Mouse (Mus musculus) hindbrain, embryonic 15.5 days (tissue): ENCODE measurements at regions not wholly inside any gene's neighbourhood (a gene's known extent, or its start where the extent isn't known, plus 50 kb on each side); places are given as distances from the start of the nearest gene placed in this dataset.

Experiments used
- ATAC-seq: fragments of 200-750 bp; cut with Nextera tagmentation; 2 replicates; pipeline ENCODE4 v1.8.0; 2017; ENCODE audit warnings: low read depth, moderate number of reproducible peaks, moderate TSS enrichment; ENCODE audit not compliant: low FRiP score
- H3K27ac ChIP-seq: fragments of 300-500 bp; sonication (generic); replicated peaks from 2 replicates; pipeline ENCODE4 v1.5.1; 2015; ENCODE audit warnings: mild to moderate bottlenecking, inconsistent platforms
- H3K27me3 ChIP-seq: fragments of 300-500 bp; sonication (generic); 2 replicates; pipeline ENCODE4 v1.6.1; 2015; ENCODE audit warnings: control low read depth, inconsistent platforms
- H3K36me3 ChIP-seq: fragments of 300-500 bp; sonication (generic); 2 replicates; pipeline ENCODE4 v1.6.1; 2015; ENCODE audit warnings: control low read depth, inconsistent platforms
- H3K4me1 ChIP-seq: fragments of 300-500 bp; sonication (generic); replicated peaks from 2 replicates; pipeline ENCODE4 v1.6.1; 2015; ENCODE audit warnings: control low read depth, inconsistent platforms
- H3K4me2 ChIP-seq: fragments of 300-500 bp; sonication (generic); 2 replicates; pipeline ENCODE4 v1.6.1; 2015; ENCODE audit warnings: moderate library complexity, mild to moderate bottlenecking, inconsistent platforms
- H3K4me3 ChIP-seq: fragments of 300-500 bp; sonication (generic); 2 replicates; pipeline ENCODE4 v1.5.1; 2015; ENCODE audit warnings: mild to moderate bottlenecking, inconsistent platforms
- H3K9ac ChIP-seq: fragments of 300-500 bp; sonication (generic); 2 replicates; pipeline ENCODE4 v1.6.1; 2015; ENCODE audit warnings: inconsistent platforms
- H3K9me3 ChIP-seq: fragments of 300-500 bp; sonication (generic); 2 replicates; pipeline ENCODE4 v1.6.1; 2016; ENCODE audit warnings: control low read depth, inconsistent platforms
- WGBS: fragments of 180-500 bp; shearing (Covaris S2); methylation state at CpG from one replicate; pipeline ENCODE4 v1.1.7; 2015; 5-methylcytosine and 5-hydroxymethylcytosine counted together

DNA sequence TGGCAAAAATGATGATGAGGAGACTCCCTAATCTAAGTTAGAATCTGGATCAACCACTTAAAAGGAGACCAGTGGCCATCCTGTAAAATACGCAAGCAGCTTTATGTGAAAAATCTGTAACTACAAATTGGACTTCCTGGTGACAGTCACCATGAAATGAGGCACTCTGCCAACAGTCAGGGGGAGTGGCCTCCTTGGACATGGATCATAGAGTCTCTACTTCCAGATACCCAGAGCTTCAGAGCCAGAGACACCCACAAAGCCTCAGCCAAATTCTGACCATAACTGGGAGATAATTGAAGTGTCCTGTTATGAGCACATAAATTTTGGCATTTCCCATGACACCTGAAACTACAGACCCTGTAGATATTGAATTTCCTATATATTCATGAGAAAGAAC, 1359.3 kb upstream of the A1bg start:
- Histone ChIP-seq H3K27ac (no peak overlapping the region), H3K36me3 (no peaks in the 10 kb centered on the region), H3K9me3 (no peaks in the 10 kb centered on the region), H3K4me1 (peaks cover 13% of the 10 kb centered on the region; the same call in 1 of the 2 replicates), H3K4me3 (no peak overlapping the region), H3K27me3 (no peaks in the 10 kb centered on the region), H3K4me2 (no peak overlapping the region), H3K9ac (no peak overlapping the region)
- 73% methylated on average over 1 of the region's 1 CpGs for WGBS
- ATAC-seq = no peak

DNA sequence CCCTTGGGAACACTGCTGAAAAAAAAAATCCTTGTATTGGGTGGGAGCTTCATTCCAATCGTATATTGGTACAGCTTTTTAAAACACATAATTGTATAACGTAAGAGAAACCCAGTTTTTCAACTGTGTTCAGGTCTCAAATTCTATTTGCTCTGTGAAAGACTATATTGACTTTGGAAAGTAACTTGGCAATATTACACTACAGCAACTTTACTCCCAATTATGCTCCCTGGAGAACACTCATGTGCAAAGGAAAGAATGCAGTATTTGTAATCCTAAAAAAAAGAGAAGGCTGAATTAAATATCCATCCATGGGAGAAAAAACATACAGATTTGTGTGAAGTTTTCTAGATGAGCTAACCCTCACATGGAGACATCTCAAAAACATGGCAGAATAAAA, 1356.7 kb upstream of the A1bg start:
- Histone ChIP-seq H3K4me3 (no peak overlapping the region), H3K27ac (no peak overlapping the region)
- WGBS = 80% methylated on average over 2 of the region's 2 CpGs

DNA sequence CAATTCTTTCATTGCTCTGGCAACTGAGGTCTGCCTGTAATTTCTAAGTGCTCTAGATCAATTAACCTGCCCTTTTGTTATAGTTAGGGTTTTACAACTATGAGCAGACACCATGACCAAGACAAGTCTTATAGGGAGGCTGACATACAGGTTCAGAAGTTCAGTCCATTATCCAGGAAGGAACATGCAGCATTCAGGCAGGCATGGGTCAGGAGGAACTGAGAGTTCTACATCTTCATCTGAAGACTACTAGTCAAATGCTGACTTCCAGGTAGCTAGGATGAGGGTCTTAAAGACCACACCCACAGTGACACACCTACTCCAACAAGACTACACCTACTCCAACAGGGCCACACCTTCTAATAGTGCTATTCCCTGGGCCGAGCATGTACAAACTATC, 1352.0 kb upstream of the A1bg start:
- no peaks in the 10 kb centered on the region for H3K9me3 ChIP-seq
- H3K4me2 ChIP-seq = no peak overlapping the region
- no peak overlapping the region for H3K4me3 ChIP-seq
- no peaks in the 10 kb centered on the region for H3K4me1 ChIP-seq
- no peaks in the 10 kb centered on the region for H3K36me3 ChIP-seq
- ATAC-seq = no peak
- no peak overlapping the region for H3K9ac ChIP-seq
- WGBS = 95% methylated on average over 1 of the region's 1 CpGs
- H3K27ac ChIP-seq = no peak overlapping the region
- no peaks in the 10 kb centered on the region for H3K27me3 ChIP-seq

More for the DNA sequence above, 1356.7 kb upstream of the A1bg start:
- H3K9me3 ChIP-seq = no peaks in the 10 kb centered on the region
- no peaks in the 10 kb centered on the region for H3K36me3 ChIP-seq
- H3K9ac ChIP-seq = no peak overlapping the region
- ATAC-seq = no peak
- no peak overlapping the region for H3K4me2 ChIP-seq
- peaks cover 8% of the 10 kb centered on the region; the same call in 1 of the 2 replicates for H3K4me1 ChIP-seq
- no peaks in the 10 kb centered on the region for H3K27me3 ChIP-seq

DNA sequence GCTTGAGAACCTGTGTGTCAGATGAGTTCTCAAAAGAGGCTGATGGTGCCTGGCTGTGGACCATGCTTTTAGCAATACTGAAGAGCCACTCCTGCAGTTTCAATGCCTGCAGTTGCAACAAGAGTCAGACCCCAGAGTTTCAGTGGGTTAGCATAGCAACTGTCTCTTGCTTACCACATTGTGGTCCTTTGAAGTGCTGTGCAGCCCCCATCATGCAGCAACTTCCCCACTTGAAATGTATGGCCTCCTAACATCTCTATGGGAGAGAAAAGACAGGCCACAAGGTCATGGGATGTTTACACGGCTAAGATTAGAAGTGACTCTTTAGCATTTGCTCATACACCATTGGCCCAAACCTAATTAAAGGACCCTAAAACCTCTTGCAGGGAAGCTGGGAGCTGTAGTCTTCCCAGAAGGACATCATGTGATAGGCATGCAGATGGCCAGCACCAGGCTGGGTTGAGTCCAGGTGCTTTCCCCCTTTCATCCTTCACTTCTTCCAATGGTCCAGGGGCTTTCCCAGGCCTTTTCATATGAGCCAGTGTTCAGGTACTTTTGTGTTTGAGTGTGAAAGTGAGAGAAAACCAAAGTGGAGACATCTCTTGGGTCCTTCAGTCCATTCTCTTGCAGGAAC, 1351.2 kb upstream of the A1bg start:
- no peak overlapping the region for H3K4me3 ChIP-seq
- ATAC-seq = no peak
- H3K36me3 ChIP-seq = no peaks in the 10 kb centered on the region
- H3K4me1 ChIP-seq = no peaks in the 10 kb centered on the region
- H3K27me3 ChIP-seq = no peaks in the 10 kb centered on the region
- no peaks in the 10 kb centered on the region for H3K9me3 ChIP-seq
- H3K4me2 ChIP-seq = no peak overlapping the region
- 94% methylated on average over 1 of the region's 1 CpGs for WGBS
- no peak overlapping the region for H3K9ac ChIP-seq
- no peak overlapping the region for H3K27ac ChIP-seq

DNA sequence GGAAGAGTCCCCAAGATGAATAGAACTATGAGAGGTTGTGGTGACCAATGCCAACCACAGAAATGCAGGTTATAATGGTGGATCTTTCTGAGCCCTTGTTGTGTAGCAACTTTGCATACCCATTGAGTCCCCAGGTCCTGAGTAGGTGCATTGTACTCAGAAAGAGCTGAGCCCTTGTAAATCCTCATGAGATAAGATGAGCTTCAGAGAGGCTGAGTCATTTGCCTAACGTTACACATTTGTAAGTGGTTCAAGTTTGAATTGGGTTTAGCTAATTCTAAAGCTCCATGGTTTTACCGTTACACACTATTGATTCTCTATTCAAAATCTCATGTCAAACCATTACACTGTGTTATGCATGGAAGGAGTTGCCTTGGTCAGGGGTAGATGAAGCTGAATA, 1349.9 kb upstream of the A1bg start:
- H3K27me3 ChIP-seq = no peaks in the 10 kb centered on the region
- no peak for ATAC-seq
- H3K9me3 ChIP-seq = no peaks in the 10 kb centered on the region
- no peaks in the 10 kb centered on the region for H3K4me1 ChIP-seq
- WGBS = 89% methylated on average over 2 of the region's 2 CpGs
- no peak overlapping the region for H3K4me3 ChIP-seq
- no peak overlapping the region for H3K27ac ChIP-seq
- H3K36me3 ChIP-seq = no peaks in the 10 kb centered on the region
- H3K4me2 ChIP-seq = no peak overlapping the region
- H3K9ac ChIP-seq = no peak overlapping the region

DNA sequence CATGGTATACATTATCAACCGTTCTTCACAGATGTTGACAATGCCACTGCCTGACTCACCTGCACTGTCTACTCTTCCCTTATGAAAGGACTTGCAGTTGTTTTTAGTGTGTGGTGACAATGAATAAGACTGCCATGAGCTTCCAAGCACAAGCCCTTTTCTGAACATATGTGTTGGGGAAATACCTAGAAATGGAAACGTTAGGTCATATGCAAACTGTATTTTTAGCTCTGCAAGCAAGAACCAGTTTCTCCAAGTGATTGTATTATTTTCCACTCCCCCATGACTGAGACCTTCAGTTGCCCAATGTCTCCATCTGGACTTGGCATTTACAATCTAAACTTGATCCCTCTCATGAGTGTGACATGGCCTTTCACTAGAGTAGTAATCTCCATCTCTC, 1348.6 kb upstream of the A1bg start:
- Histone ChIP-seq H3K4me3 (no peak overlapping the region), H3K9me3 (no peaks in the 10 kb centered on the region), H3K27me3 (no peaks in the 10 kb centered on the region), H3K36me3 (no peaks in the 10 kb centered on the region), H3K4me1 (no peaks in the 10 kb centered on the region), H3K4me2 (no peak overlapping the region), H3K27ac (no peak overlapping the region), H3K9ac (no peak overlapping the region)
- ATAC-seq = no peak
- 95% methylated on average over 2 of the region's 2 CpGs for WGBS

DNA sequence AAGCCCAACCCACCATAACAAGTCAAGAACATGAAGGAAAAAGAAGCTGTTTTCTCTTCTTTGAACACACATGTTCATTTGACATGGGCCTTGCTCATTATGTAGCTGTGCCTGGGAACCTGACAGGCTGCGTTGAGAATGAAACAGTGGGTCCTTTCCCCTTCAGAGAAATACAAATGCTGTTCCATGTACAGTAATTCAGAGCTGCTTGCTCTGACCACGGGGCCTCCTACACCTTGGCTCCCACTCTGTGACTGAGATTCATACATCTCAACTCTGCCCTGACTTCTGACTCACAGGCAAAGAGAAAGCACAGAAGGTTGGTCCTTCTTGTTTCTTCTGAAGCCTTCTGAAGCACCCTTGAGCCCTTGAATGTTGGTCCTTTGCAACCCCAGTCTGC, 1345.4 kb upstream of the A1bg start:
- no peak overlapping the region for H3K4me3 ChIP-seq
- H3K36me3 ChIP-seq = no peaks in the 10 kb centered on the region
- H3K9ac ChIP-seq = no peak overlapping the region
- WGBS = 87% methylated on average over 2 of the region's 2 CpGs
- no peak for ATAC-seq
- H3K27ac ChIP-seq = no peak overlapping the region
- H3K9me3 ChIP-seq = no peaks in the 10 kb centered on the region
- H3K27me3 ChIP-seq = no peaks in the 10 kb centered on the region
- H3K4me1 ChIP-seq = no peaks in the 10 kb centered on the region
- no peak overlapping the region for H3K4me2 ChIP-seq

DNA sequence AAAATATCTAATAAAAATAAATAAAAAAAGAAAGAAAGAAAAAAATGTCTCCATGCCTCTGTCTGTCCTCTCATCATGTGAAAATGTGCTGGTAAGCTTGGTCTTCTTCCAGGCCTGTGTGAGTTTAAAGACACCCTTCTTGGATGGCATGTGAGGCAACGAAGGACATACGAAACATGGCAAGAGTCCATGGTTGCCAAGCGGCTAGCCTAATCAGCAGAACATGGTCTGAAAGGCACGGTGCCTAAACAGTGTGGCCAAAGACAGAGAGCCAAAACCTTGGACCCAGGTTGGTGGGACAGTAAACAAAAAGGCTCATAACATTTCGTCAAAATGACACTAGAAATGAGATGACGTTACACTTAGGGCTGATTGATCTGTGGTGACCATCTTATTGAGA, 1344.7 kb upstream of the A1bg start:
- Histone ChIP-seq H3K4me2 (no peak overlapping the region), H3K9me3 (no peaks in the 10 kb centered on the region), H3K27ac (no peak overlapping the region), H3K4me1 (no peaks in the 10 kb centered on the region), H3K9ac (no peak overlapping the region), H3K4me3 (no peak overlapping the region), H3K36me3 (no peaks in the 10 kb centered on the region), H3K27me3 (no peaks in the 10 kb centered on the region)
- 86% methylated on average over 6 of the region's 6 CpGs for WGBS
- no peak for ATAC-seq

DNA sequence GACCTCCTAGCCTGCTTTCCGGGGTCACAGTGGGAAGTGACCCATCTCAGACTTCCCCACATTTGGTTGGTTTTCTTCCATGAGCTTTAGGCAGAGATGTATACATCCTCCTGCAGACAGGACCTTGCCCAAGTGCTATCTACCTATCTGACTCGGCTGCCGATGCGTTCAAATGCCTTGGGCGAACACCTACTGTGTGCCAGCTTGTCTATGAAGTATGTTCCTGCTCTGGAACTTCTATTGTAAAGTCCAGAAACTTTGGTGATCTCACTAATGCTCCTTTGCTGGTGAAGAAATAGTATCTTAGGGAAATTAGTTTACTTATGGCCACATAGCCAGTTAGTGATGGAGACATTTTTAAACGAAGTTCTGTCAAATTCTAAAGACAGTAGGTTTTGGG, 1343.2 kb upstream of the A1bg start:
- Histone ChIP-seq H3K27me3 (no peaks in the 10 kb centered on the region), H3K9ac (no peak overlapping the region), H3K9me3 (no peaks in the 10 kb centered on the region), H3K4me1 (no peaks in the 10 kb centered on the region), H3K4me3 (no peak overlapping the region), H3K4me2 (no peak overlapping the region), H3K36me3 (no peaks in the 10 kb centered on the region), H3K27ac (no peak overlapping the region)
- no peak for ATAC-seq
- whole genome bisulfite sequencing = 94% methylated on average over 6 of the region's 6 CpGs

DNA sequence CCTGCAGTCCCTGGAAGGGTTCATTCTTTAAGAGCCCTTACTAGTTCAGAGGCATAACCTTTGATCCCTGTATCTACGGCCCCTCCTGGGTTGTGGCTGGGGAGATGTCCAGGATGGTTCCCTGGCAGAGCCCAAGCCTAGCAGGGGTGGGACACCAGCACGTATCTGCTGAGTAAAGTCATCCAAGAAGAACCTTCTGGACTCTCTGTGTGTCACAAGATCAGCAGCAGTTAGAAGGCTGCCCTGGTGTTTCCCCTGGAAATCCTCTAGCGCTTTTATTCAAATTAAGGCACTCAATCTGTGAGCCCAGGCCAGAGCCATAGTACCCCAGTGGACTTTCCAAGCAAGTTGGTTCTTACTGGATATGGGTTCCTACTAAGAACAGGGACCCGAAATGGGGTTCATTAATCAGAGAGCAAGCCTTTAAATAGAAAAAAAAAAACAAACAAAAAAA, 1342.7 kb upstream of the A1bg start:
- no peak for ATAC-seq
- H3K36me3 ChIP-seq = no peaks in the 10 kb centered on the region
- no peaks in the 10 kb centered on the region for H3K9me3 ChIP-seq
- no peak overlapping the region for H3K9ac ChIP-seq
- H3K27me3 ChIP-seq = no peaks in the 10 kb centered on the region
- H3K27ac ChIP-seq = no peak overlapping the region
- WGBS = 80% methylated on average over 4 of the region's 4 CpGs
- no peaks in the 10 kb centered on the region for H3K4me1 ChIP-seq
- no peak overlapping the region for H3K4me2 ChIP-seq
- no peak overlapping the region for H3K4me3 ChIP-seq

DNA sequence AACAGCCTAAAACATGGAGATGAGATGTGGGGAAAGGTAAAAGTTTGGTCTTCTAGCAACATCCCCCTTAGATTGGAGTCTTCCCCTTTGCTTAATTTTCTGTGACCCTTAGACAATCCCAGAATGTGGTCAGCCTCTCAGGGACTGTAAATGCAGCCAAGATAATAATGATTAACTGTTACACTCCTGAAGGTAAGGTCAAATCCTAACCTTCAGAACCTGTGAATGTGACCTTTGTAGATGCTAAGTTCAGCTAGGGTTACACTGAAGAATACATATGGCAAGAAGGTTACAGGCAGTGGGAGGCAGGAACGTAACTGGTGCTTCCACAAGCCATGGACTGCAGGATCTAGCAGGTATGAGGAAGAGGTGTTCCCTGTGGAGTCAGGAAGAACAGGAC, 1342.2 kb upstream of the A1bg start:
- no peak for ATAC-seq
- no peak overlapping the region for H3K9ac ChIP-seq
- H3K4me3 ChIP-seq = no peak overlapping the region
- H3K4me1 ChIP-seq = no peaks in the 10 kb centered on the region
- no peak overlapping the region for H3K4me2 ChIP-seq
- no peaks in the 10 kb centered on the region for H3K9me3 ChIP-seq
- H3K36me3 ChIP-seq = no peaks in the 10 kb centered on the region
- H3K27me3 ChIP-seq = no peaks in the 10 kb centered on the region
- H3K27ac ChIP-seq = no peak overlapping the region
- WGBS = 90% methylated on average over 1 of the region's 1 CpGs

DNA sequence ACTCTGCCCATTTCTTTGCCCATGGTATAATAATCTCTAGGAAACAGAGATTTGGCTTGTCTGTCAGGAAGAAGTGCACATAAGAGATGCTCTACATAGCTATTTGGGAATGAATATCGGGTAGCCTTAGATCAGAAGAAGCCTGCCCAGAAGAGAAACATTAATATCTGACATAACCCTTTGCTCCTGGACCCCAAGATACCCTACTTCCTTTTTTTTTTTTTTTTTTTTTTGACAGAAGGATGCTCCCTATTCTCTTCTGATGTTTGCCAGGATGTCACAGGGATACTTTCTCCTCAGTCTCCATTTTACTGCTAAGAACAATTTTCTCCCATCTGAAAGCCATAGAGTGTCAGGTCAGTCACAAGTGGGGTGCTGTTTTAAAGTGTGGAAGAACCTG, 1341.4 kb upstream of the A1bg start:
- Histone ChIP-seq H3K4me1 (no peaks in the 10 kb centered on the region), H3K4me3 (no peak overlapping the region), H3K9ac (no peak overlapping the region), H3K36me3 (no peaks in the 10 kb centered on the region), H3K27me3 (no peaks in the 10 kb centered on the region), H3K9me3 (no peaks in the 10 kb centered on the region), H3K4me2 (no peak overlapping the region), H3K27ac (no peak overlapping the region)
- no peak for ATAC-seq
- WGBS = 95% methylated on average over 1 of the region's 1 CpGs

DNA sequence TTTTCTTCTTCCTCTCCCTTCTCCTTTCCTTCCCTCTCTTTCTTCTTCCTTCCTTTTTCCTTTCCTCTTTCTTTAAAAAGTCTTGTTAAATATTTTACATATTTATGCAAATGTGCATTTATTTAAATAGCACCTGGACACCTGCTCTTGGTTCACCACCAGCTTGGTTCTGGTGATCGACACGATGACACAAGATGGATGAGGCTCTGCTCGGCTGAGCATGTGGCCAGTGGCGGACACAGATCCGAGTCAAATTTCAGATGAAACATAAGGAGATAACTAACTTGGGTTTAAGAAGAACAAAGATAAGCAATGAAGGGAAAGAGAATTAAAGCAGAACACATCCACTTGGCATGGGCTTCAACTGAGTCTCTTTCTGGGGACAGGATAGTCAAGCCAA, 1339.7 kb upstream of the A1bg start:
- no peak for ATAC-seq
- WGBS = 84% methylated on average over 5 of the region's 5 CpGs
- H3K4me2 ChIP-seq = no peak overlapping the region

More for the DNA sequence above, 1339.7 kb upstream of the A1bg start:
- H3K27me3 ChIP-seq = no peaks in the 10 kb centered on the region
- H3K4me3 ChIP-seq = no peak overlapping the region
- H3K9ac ChIP-seq = no peak overlapping the region
- peaks cover 7% of the 10 kb centered on the region for H3K4me1 ChIP-seq
- H3K9me3 ChIP-seq = no peaks in the 10 kb centered on the region
- H3K36me3 ChIP-seq = no peaks in the 10 kb centered on the region
- H3K27ac ChIP-seq = no peak overlapping the region
